Mouse (Mus musculus) cerebellum, adult 2 months (tissue): ENCODE measurements around the gene Khk.

Source experiments
- CTCF ChIP-seq: fragments of 200-500 bp; IDR thresholded peaks from 2 replicates; pipeline ENCODE4 v1.5.1; 2011; ENCODE audit warnings: low read depth, mild to moderate bottlenecking, control low read depth, low read length, moderate library complexity, borderline replicate concordance; ENCODE audit not compliant: insufficient read depth
- POLR2A ChIP-seq: fragments of 200-500 bp; IDR thresholded peaks from 2 replicates; pipeline ENCODE4 v1.6.1; 2011; ENCODE audit warnings: low read length, control low read depth, borderline replicate concordance; ENCODE audit not compliant: insufficient read depth

DNA sequence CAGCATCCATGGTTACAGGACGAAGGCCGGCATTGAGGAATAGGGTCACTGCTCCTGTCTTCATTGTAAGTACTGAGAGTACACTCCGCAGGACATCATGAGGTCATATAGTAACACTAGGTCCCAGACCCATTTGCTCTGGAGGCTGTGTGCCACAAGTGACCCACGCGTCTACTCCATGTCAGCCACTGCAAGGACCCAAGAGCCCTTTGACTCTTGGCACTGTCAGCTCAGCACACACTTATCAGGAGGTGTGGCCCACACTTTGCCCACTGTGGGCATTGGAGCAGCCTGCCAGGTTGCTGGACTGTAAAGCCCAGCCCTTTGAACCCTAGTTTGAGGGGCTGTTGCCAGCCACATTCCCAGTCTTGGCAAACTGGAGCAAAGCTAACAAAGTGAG, 4.0 kb downstream of the Khk start:
- no peak for TF ChIP-seq CTCF
- TF ChIP-seq POLR2A: no peak
